Mouse (Mus musculus) activated CD4-positive, CD25-positive, alpha-beta regulatory T cell, adult 4 months (primary cell): ENCODE results near the gene Pigu. TPM values are rescaled to one million over a fixed set of nuclear protein-coding genes. Genes with fewer than 3 reads are reported as not detected.

ENCODE experiments used
- ATAC-seq: one replicate; pipeline ENCODE4 v1.8.0; 2017
- polyA plus RNA-seq, 2 experiments: library from polyadenylated mRNA; unstranded; fragments of 100-300 nt; shearing (Covaris generic); gene quantifications; one replicate each; pipeline ENCODE4 v1.2.1; 2017

Gene Pigu
- polyA plus RNA-seq, 2 experiments from 2014 or later = 33.8 to 34.1 TPM

GRCm38 (mm10) chr2:155357686-155358399, 613 bp upstream of the Pigu start:
- no peak for ATAC-seq

GRCm38 (mm10) chr2:155354402-155354801, 2.8 kb downstream of the Pigu start:
- no peak for ATAC-seq

DNA sequence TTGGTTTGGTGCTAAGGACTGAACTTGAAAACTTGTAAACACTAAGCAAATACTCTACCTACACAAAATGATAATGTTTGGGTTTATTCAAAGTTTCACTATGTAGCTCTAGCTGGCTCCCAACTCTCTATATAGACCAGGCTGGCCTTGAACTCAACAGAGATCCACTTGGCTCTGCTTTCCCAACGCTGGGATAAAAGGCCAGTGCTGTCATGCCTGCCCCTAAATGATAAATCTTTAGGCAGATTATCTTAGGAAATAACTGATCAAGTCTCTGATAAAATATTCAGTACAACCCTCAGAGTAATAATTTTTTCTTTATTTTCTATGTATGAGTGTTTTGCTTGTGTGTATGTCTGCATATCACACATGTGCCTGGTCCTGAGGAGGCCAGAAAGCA, 10.6 kb downstream of the Pigu start:
- ATAC-seq = no peak

DNA sequence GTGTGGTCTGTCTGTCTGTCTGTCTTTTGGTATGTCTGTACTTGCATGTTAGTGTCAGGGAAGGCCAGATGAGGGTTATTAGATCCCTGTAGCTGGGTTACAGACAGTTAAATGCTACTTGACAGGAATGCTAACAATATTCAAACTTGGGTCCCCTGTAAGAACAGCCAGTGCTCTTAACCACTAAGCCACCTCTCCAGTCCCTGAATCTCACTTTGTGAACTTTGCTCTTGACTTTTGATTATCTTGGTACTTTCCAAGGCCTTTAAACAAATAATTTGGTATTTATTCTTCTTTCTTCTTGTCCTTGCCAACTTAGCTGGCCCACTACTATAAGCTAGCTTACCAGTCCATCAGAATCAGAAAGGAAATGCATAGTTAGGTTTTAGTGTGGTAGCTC, 17.1 kb downstream of the Pigu start:
- no peak for ATAC-seq

DNA sequence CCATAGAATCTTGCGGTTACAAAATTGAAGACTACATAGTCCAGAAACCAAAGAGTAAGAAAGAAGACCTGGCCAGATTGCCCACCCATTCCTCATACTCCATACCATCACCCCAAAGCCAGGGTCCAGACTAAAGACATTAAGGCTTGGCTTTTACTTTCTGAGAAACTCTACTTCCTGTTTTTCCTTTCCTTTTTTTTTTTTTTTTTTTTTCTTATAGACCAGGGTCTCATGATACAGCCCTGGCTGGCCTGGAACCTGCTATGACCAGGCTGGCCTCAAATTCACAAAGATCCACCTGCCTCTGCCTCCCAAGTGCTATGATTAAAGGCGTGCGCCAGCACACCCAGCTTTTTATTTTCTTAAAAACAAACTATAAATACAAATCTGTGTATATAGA, 21.0 kb downstream of the Pigu start:
- no peak for ATAC-seq

GRCm38 (mm10) chr2:155335231-155335630, 22.0 kb downstream of the Pigu start:
- no peak for ATAC-seq

DNA sequence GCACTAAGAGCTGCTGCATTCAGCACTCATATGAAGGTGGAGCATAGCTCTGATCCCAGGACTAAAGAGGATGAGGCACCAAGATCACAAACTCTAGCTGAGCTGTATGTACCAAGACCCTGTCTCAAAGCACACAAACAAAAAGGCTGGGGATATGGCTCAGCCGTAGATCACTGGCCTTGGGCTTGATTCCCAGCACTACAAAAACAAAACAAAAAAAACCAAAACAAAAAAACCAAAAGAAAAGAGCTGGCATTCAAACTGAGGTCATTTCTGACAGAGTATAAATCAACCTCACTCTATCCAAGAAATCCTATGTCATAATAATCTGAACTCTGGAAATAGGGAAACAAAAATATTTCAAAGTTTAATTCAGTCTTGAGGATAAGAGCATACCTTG, 23.8 kb downstream of the Pigu start:
- ATAC-seq = no peak

GRCm38 (mm10) chr2:155331351-155331750, 25.9 kb downstream of the Pigu start:
- no peak for ATAC-seq

DNA sequence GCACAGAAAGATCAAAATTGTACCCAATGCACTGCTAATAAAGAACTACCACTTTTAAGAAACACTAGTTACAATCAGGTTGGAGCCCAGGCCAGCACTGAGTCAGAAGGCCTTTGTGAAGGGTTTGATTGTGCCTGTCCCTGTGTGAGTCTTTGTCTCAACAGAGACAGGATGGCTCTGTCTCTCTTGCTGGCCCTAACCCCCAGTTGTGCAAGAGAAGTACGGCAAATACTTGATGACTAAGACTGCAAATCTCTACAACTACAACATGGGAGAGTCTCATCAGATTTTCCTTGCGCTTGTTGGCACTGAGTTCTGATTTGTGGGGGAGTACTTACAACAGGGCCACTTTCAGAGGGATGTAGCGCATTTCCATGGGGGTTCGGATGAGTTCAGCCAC, 26.4 kb downstream of the Pigu start:
- no peak for ATAC-seq

GRCm38 (mm10) chr2:155329707-155330106, 27.5 kb downstream of the Pigu start:
- ATAC-seq = no peak

GRCm38 (mm10) chr2:155328906-155329305, 28.3 kb downstream of the Pigu start:
- no peak for ATAC-seq

DNA sequence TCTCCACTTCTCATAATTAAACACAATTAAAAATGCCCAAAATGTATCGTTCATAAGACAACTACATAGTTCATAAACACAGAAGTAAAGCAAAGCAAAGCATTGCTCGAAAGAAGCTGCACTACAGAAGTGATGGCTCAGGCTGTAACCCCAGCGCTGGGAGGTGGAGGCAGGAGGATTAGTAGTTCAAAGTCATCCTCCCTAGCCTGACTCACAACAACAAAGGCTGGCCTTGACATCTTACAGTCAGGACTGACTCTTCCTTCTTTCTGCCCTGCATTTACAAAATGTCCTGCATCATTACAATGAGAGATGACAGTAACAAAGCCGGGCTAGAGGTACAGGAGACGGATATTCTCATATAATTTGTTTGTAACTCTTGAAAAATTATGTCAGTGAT, 29.3 kb downstream of the Pigu start:
- ATAC-seq = no peak

DNA sequence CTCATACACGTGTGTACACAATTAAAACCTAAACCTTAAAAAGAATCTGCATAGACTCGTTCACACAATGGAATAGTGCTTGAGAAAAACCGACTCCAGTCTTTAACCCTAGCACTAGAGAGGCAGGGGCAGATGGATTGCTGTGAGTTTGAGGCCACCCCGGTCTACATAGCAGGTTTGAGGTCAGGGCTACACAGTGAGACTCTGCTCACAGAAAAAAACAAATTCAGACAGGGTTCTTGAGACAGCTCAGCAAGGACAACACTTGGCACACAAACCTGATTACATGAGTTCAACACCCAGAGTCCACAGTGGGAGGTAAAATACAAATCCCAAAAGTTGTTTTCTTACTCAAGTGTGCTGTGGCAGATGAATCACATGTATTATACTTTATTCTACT, 31.2 kb downstream of the Pigu start:
- no peak for ATAC-seq

- ATAC-seq = no peak
Observed at GRCm38 (mm10) chr2:155320596-155320995, 36.6 kb downstream of the Pigu start.

DNA sequence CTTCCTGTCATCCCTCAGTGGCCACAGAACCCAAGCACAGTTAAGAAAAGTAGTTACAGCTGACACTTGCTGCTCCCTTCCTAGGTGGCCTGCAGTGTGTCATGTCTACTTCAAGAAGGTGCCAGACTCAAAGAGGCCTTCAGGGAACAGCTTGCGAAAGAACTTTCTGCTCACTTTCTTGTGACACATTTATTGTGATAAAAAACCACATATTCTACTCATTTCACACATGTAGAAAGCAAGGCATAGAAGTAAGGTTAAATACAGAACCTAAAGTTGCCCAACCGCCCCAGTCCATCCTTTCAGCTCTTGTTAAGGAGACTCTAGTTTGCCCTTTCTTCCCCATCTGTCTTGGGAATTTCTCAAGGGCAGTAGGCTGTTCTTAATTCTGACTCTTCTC, 38.6 kb downstream of the Pigu start:
- no peak for ATAC-seq

DNA sequence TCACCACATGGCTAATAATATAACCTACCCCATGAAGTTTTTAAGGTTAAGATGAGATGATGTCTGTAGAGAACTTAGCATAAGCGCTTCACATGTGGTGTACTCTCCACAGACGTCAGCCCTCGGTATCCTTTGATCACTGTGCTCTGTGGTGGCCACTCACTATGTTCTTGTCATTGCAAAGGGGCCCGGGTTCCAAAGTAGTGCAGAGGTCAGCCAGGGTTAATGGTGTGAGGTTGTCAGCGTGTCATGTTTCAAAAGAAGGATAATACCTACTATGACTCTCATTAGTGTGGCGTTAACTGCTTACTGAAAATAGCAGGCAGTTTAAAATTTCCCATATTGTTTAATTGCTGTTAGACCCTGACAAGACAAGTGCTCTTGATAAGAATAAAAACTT, 43.6 kb downstream of the Pigu start:
- no peak for ATAC-seq

- no peak for ATAC-seq
Observed at GRCm38 (mm10) chr2:155308936-155309592, 48.2 kb downstream of the Pigu start.

GRCm38 (mm10) chr2:155299563-155299962, 57.7 kb downstream of the Pigu start:
- ATAC-seq = no peak

GRCm38 (mm10) chr2:155295453-155295852, 61.8 kb downstream of the Pigu start:
- ATAC-seq = no peak

GRCm38 (mm10) chr2:155293946-155294345, 63.3 kb downstream of the Pigu start:
- ATAC-seq = no peak

GRCm38 (mm10) chr2:155293382-155293781, 63.8 kb downstream of the Pigu start:
- ATAC-seq = no peak

- ATAC-seq = no peak
Observed at GRCm38 (mm10) chr2:155290066-155290465, 67.2 kb downstream of the Pigu start.

GRCm38 (mm10) chr2:155287456-155288250, 69.6 kb downstream of the Pigu start:
- ATAC-seq = no peak

- ATAC-seq = no peak
Observed at GRCm38 (mm10) chr2:155285744-155286143, 71.5 kb downstream of the Pigu start.
